Comparison of ENCODE assay signal across 22 mouse cellular contexts in the genomic region with DNA sequence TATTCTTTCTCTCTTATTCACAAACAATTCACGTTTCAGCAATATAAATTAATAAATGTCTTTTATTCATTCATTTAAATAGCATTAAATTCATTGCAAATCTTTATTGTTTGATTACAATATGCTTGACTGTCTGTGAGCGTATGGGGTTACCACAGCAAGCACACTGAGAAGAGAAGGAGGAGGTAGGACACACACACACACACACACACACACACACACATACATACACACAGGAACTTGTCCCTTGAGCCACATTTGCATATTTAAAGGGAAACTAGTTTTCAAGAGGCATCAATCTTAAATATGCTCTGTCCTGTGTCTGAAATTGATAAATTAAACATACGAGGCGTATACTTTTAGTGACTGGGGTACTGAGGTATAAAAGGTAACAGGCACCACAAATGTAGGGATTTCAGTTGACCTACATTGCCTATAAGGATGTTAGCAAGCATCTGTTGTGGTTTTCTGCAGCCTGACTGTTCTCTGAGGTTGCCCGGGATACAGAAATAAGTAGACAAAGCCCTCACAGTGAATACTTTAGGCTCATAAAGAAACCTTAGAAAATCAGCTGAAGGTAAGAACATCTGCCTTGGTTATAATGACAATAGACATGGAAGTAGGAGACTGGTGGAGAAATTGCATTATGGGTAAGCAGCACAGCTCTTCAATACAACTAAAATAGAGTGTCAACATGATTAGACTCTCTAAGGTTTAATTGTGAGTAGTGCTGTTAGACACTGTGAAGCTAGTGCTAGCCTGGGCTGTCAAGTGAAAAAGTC.
A peak's percentile ranks its signal among the peaks of the same experiment; 100 is the strongest.
DNase-seq lines count a peak whose midpoint lies in the region; ATAC-seq lines count a peak whose summit lies in the region.
"Had no signal": no experiment of that assay in that cellular context is flagged by ENCODE, and none has a peak within 500 bp of the region (broad histone marks: within the 10 kb centered on the region; RNA-seq: fewer than 3 reads in every experiment).

No protein-coding gene starts in this region.

- peak; percentile 7 for DNase-seq in embryo, embryonic 10.5 days (ENCODE audit: low spot score)
- no peak for DNase-seq in embryo, embryonic 9.5 days (ENCODE audit: extremely low spot score)
- DNase-seq in hindbrain, embryonic 10.5 days (ENCODE audit: low spot score): no peak
- peak; percentile 74 for DNase-seq in thymus, postnatal 0 days (ENCODE audit: low spot score)
- no peak for DNase-seq in thymus, postnatal 25 days
- DNase-seq in kidney, adult 8-10 months: no peak
- DNase-seq: adrenal gland, postnatal 14 days; cerebellum, adult 11-12 months; cerebellum, postnatal 25 days; heart, postnatal 10 days; liver, embryonic 13.5 days; lung, embryonic 14.5 days had no signal

- H3K4me3 ChIP-seq in hindbrain, embryonic 12.5 days: no peak overlapping the region
- H3K4me3 ChIP-seq in hindbrain, embryonic 10.5 days: no peak overlapping the region
- no peak overlapping the region for H3K4me3 ChIP-seq in neural tube, embryonic 14.5 days (ENCODE audit: low read depth, low read length)
- H3K4me3 ChIP-seq: limb, embryonic 13.5 days; liver, embryonic 13.5 days had no signal

- WGBS in hindbrain, embryonic 12.5 days: 62% methylated on average over 5 of the region's 5 CpGs
- 68% methylated on average over 5 of the region's 5 CpGs for WGBS in hindbrain, embryonic 10.5 days
- WGBS in neural tube, embryonic 14.5 days: 44% methylated on average over 5 of the region's 5 CpGs

- H3K36me3 ChIP-seq in hindbrain, embryonic 12.5 days: no peaks in the 10 kb centered on the region
- no peaks in the 10 kb centered on the region for H3K36me3 ChIP-seq in hindbrain, embryonic 10.5 days
- H3K36me3 ChIP-seq in neural tube, embryonic 14.5 days (ENCODE audit: control insufficient read depth, insufficient read depth, low read length): no peaks in the 10 kb centered on the region
- H3K36me3 ChIP-seq: G1E; limb, embryonic 13.5 days; liver, embryonic 13.5 days had no signal

- H3K9me3 ChIP-seq in hindbrain, embryonic 12.5 days (replicated peaks): no peaks in the 10 kb centered on the region
- H3K9me3 ChIP-seq in hindbrain, embryonic 10.5 days: no peaks in the 10 kb centered on the region
- no peaks in the 10 kb centered on the region for H3K9me3 ChIP-seq in neural tube, embryonic 14.5 days (ENCODE audit: control insufficient read depth, low read length)
- H3K9me3 ChIP-seq: G1E; limb, embryonic 13.5 days; liver, embryonic 13.5 days had no signal

- H3K9ac ChIP-seq in hindbrain, embryonic 12.5 days: no peak overlapping the region
- no peak overlapping the region for H3K9ac ChIP-seq in neural tube, embryonic 14.5 days (replicated peaks; ENCODE audit: low read depth, low read length)
- H3K9ac ChIP-seq: limb, embryonic 13.5 days; liver, embryonic 13.5 days; lung, embryonic 14.5 days had no signal

- peaks cover 7% of the 10 kb centered on the region; the same call in 1 of the 2 replicates for H3K4me1 ChIP-seq in hindbrain, embryonic 12.5 days
- H3K4me1 ChIP-seq in hindbrain, embryonic 10.5 days (replicated peaks): 0 out of 2 replicates have a peak, but pooled peaks cover 6% of the 10 kb centered on the region
- H3K4me1 ChIP-seq in neural tube, embryonic 14.5 days (ENCODE audit: control insufficient read depth, insufficient read depth, low read length): no peaks in the 10 kb centered on the region
- H3K4me1 ChIP-seq: limb, embryonic 13.5 days; liver, embryonic 13.5 days had no signal

- peak; percentile 69 for ATAC-seq in hindbrain, embryonic 12.5 days (ENCODE audit: low FRiP score)
- peak; percentile 49; the same call in 1 of the 2 replicates for ATAC-seq in neural tube, embryonic 14.5 days (ENCODE audit: low read depth)
- ATAC-seq: CD4-positive, CD25-positive, alpha-beta regulatory T cell, adult 4 months; hindbrain, embryonic 16.5 days; intestine, postnatal 0 days had no signal

- no peaks in the 10 kb centered on the region for H3K27me3 ChIP-seq in hindbrain, embryonic 12.5 days
- H3K27me3 ChIP-seq in hindbrain, embryonic 10.5 days (ENCODE audit: insufficient read depth, poor library complexity, severe bottlenecking): no peaks in the 10 kb centered on the region
- H3K27me3 ChIP-seq in neural tube, embryonic 14.5 days (ENCODE audit: control insufficient read depth, insufficient read depth, low read length): no peaks in the 10 kb centered on the region
- H3K27me3 ChIP-seq: limb, embryonic 13.5 days; liver, embryonic 13.5 days had no signal

- no peak overlapping the region for H3K27ac ChIP-seq in hindbrain, embryonic 12.5 days
- H3K27ac ChIP-seq in hindbrain, embryonic 10.5 days: no peak overlapping the region
- no peak overlapping the region for H3K27ac ChIP-seq in neural tube, embryonic 14.5 days (ENCODE audit: low read depth, low read length)
- H3K27ac ChIP-seq: kidney, postnatal 0 days; limb, embryonic 13.5 days; liver, embryonic 13.5 days; macrophage had no signal

- no peak overlapping the region for H3K4me2 ChIP-seq in hindbrain, embryonic 12.5 days (replicated peaks)
- no peak overlapping the region for H3K4me2 ChIP-seq in neural tube, embryonic 14.5 days (ENCODE audit: low read depth, low read length)
- H3K4me2 ChIP-seq: heart, embryonic 11.5 days; limb, embryonic 13.5 days; liver, embryonic 13.5 days; lung, embryonic 14.5 days had no signal

Comparison
In these comparisons a context has a peak if more than half of its experiments do, and no peak if none do; other contexts are left out.
1. DNase-seq: peak in embryo, embryonic 10.5 days (single experiment) and thymus, postnatal 0 days (single experiment); none in embryo, embryonic 9.5 days (single experiment), hindbrain, embryonic 10.5 days (single experiment), thymus, postnatal 25 days (single experiment) and kidney, adult 8-10 months (0 of 2).